Mouse (Mus musculus): ENCODE results near the gene Nt5c2.
"Not testable (repeated sequence)": the region's sequence is repeated elsewhere in the genome, so short reads cannot be mapped to it uniquely, and the experiment has no call there.

DNA sequence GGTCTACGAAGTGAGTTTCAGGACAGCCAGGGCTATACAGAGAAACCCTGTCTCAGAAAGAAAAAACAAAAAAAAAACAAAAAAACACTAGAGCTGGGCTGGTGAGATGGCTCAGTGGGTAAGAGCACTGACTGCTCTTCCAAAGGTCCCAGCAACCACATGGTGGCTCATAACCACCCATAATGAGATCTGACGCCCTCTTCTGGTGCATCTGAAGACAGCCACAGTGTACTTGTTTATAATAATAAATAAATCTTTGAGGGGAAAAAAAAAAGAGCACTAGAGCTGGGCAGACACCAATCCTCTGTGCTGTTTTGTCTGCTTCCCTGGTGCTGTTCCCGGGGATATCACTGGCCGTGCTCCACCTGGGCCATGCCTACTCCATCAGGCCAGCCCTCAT, 22.6 kb downstream of the Nt5c2 start:
- not testable (repeated sequence) for TF ChIP-seq POLR2A (IDR thresholded peaks at IDR 0.05; ENCODE audit: borderline replicate concordance, low read depth, low read length); CTCF (IDR thresholded peaks at IDR 0.05; ENCODE audit: low read depth, low read length)
